Mouse (Mus musculus) embryo, embryonic 11.5 days (tissue): ENCODE measurements at regions not wholly inside any gene's neighbourhood (a gene's known extent, or its start where the extent isn't known, plus 50 kb on each side); places are given as distances from the start of the nearest gene placed in this dataset.

Source experiments
- DNase-seq: peaks from one replicate; pipeline ENCODE4 v3.0.0-alpha.2; 2012; ENCODE audit warnings: low read depth, low spot score

DNA sequence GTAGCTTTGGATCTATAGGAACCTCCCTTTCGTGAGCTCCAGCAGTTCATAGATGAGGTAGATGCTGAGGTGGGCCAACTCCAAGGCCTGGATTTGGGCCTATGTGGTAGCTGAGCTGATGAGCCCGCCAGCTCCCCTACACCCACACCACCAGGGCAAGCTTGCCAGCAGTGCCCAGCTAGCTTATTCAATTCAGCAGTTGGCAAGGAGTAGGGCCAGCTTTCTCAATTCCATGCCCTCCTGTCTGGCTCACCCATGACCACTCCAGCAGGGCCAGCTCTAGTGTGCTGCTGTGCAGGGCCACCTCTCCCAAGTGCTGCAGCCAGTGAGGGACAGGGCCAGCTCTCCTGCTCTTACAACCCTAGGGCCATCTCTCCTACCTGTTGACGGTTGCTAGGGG is 97.1 kb upstream of the Tbc1d2b start:
- DNase-seq, result no peak

- no peak for DNase-seq
Observed at GRCm38 (mm10) chr9:90326531-90326930, 55.9 kb upstream of the Tbc1d2b start.
